Mouse (Mus musculus) layer of hippocampus, postnatal 10 days (tissue): Measurements from ENCODE around the gene Miga1. TPM values are rescaled to one million over a fixed set of nuclear protein-coding genes. Genes with fewer than 3 reads are reported as not detected.

Experiments
- DNase-seq, 2 experiments: peaks; one replicate each; pipeline ENCODE4 v3.0.0; 2021; ENCODE audit warnings: low spot score in 2 of 2
- total RNA-seq, 2 experiments: library from RNA; stranded (reverse); gene quantifications; 2 replicates each; pipeline ENCODE4 v1.2.3; 2021

Gene Miga1
- total RNA-seq, 2 experiments from 2014 or later: 73.3 to 76.5 TPM

DNA sequence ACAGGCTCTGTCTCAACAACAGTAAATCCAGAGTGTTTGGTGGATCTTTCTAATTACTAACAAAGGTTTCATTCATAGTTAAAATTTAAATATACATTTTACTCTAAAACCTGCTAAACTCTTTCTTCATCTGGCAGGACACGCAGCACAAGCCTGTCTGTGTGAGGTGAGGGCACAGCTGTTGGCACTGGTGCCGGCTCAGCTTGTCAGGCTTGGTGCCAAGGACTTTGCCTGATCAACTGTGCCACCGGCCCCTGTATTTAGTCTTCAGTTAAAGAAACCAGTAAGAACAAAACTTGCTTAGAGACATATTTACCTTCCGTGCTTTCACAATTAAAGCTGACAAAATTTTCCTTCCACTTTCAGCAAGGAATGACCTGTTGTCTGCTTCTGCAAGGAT lies 51.5 kb downstream of the Miga1 start:
- no peak for DNase-seq

DNA sequence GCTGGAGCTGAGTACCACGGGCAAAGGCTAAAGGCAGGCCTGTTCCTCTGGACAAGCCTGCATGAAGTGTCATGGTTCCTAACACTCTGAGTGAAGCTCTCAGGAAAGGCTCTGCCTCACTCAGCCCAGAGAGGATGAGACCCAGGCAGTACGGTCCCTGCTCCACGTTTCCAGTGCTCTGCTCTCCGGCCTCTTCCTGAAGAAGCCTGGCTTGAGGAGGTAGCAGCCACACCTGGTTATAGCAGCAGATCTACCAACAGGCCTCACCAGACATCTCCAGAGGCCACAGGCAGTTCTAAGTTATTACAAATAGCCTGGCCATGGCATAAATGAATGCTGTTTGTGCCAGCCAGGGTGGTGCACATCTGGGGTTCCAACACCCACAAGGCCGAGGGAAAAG lies 51.9 kb downstream of the Miga1 start:
- no peak for DNase-seq

DNA sequence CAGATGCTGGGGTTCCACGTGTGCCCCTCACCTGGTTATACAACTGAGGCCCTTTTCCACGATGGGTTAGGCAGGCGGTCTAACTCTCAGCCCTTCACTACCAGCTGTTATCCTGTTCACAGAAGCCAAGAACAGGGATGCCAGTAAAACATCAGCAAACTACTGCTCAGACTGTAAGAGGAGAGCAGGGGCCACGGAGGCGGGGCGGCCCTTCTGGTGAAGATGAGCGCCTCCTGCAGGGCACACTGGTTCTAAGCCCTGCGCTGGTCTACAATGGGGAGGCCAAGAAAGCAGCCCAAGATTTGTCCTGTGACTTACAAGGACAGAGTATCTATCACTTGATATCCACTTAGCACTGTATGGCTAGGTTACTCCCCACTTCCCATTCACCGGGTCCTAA lies 52.4 kb downstream of the Miga1 start:
- no peak for DNase-seq

DNA sequence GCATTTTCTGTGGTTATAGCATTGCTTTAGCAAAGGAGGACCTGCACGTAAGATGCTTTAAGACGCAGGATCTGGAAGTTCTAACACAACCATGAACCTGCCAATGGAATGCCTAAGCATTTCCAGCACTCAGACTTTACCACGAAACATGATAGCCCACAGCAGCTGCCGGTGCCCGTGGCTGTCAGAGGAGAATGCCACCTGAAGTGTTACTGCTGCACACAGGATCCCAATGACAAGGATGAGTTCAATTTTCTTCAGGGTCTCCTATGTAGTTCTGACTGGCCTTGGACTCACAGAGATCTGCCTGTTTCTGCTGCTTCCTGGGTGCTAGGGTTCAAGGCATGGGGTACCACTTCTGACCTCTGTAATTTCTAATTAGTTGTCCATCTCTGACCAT lies 55.4 kb downstream of the Miga1 start:
- DNase-seq: no peak

DNA sequence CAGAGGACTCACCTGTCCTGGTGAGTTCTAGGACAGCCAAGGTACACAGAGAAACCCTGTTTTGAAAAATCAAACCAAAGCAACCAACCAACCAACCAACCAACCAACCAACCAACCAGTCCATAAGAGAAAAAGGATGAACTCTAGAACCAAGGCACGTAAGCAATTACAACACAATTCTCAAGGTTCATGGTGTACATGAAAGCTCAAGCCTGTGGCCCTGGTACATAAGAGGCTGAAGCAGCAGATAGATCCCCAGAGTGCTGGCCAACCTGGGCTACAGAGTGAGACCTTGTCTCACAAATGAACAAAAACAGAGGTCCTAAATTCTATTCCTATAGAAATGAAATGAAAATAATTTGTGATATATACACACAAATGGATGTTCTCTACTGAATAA lies 55.9 kb downstream of the Miga1 start:
- no peak for DNase-seq

DNA sequence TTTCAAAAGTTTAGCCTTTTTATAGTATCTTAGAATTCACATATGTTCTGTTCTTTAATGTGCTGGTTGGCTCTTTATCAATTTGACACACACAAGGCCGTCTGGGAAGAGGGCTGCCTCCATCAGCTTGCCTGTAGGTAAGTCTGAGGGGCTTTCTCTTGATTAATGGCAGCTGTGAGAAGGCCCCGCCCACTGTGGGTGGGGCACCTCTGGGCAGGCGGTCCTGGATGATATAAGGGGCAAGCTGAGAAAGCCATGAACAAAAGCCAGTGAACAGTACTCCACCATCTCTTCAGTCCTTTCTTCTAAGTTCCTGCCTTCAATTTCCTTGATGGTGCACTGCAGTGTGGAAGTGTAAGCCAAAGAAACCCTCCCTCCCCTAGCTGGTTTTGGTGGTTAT lies 58.1 kb downstream of the Miga1 start:
- DNase-seq: no peak

DNA sequence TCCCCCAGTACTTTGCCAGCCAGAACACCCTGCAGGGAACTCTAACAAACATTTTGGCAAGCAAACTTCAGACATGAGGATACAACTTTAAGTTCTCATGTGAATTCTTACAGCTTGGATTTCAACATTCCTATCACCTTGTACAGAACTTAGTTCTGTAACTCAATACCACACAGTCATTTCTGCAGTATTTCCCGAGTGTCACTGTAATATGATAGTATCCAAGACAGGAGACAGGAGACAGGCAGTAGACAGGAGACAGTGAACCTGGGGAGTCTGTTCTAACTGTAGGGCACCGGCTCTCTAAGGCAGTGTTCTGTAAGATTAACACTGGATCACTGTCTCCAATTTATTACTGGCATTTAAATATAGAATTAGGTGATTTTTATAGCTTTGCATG lies 61.8 kb downstream of the Miga1 start:
- DNase-seq: no peak

DNA sequence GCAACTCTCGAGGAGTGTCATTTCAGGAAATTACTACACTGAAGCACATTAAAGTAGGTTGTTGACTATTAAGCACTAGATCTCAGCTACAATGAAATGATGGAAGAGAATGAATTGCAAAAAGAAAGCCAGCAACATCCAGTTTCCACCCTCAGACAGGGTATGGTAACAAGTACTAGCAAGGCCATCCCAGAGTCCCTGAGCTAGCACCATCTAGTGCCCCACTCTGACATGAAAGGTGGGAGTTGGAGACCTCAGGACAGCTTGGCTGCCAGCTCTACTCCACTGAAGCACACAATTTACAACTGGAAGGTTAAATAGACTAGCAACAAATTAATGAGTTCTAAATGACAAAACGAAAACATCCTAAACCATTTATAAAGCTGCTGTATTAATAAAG lies 62.3 kb downstream of the Miga1 start:
- DNase-seq: no peak

DNA sequence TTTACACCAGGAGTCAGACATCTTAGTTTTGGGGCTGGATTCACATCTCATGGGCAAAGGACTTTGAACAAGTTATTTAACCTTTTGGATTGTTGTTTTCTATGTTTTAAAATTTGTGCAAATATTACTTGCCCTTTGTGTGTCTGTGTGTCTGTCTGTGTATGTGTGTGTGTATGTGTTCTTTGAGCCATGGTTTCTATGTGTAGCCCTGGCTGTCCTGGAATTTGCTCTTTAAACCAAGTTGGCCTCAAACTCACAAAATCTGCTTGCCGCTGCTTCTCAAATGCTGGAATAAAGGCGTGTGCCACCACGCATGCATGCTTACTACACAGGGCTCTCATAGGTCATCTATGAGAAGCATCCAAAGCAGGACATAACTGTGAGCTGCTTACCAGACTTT lies 63.3 kb downstream of the Miga1 start:
- DNase-seq: no peak

DNA sequence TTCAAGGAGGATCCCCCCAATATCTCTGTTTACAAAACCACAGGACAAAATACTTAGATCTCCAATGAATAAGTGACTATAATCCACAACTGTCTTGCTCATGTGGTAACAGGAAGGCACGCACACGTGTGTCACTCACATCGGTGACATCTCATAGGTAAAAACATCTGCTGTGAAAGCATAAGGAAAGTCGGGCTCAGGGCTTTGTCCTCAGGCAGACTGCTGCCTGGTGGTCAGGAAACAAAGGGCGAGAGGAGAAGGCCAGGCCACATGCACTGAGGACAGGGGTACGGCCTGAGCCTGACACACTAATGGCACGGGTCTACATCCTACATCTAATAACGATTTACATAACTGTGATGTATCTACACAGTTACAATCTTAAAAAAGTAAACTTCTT lies 65.2 kb downstream of the Miga1 start:
- DNase-seq: no peak

DNA sequence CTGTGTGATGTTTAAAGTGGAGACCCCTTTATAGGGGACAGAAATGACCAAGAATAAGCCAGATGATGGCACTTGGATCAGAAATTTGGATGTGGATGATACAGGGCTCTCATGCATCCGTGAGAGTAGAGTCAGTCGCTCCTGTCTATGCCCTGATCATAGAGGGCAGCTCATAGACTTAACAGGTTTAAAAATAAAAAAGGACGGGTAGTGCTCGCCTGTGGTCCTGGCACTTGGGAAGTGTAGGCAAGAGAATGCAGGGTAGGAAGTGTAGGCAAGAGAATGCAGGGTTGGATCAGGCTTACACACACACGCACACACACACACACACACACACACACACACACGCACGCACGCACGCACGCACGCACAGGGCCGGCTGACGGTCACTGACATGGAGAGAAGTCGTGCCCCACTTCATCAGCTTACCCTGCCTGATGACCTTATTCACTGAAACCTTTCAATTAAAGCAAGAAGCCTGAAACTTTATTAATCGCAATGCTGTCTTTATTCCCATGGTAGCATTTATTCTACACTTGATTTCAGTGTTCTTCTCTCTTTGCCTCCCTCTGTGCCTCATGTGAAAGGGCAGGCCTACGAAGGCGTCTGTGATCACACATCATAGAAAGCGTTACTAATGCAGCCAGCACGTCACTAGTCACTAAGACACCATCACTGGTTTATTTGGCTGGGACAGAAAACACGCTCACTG lies 67.1 kb downstream of the Miga1 start:
- no peak for DNase-seq

DNA sequence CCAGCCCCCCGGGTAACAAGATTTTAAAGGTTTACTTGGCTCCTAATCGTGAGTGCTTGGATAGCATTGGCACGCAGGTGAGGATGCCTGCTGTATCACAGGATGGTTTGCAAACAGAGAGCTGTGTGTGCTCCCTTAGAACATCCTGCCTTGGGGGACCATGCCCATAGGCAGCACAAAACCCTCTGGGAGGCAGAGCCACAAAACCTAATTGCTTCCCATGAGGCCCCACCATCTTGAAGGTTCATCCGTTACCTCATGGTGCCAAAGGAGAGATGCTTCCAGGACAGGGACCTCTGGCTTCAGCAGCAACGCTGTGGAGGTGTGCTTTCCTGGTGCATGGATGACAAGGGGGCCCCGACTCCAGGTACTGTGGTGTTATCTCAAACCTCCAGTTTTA lies 68.3 kb downstream of the Miga1 start:
- no peak for DNase-seq

DNA sequence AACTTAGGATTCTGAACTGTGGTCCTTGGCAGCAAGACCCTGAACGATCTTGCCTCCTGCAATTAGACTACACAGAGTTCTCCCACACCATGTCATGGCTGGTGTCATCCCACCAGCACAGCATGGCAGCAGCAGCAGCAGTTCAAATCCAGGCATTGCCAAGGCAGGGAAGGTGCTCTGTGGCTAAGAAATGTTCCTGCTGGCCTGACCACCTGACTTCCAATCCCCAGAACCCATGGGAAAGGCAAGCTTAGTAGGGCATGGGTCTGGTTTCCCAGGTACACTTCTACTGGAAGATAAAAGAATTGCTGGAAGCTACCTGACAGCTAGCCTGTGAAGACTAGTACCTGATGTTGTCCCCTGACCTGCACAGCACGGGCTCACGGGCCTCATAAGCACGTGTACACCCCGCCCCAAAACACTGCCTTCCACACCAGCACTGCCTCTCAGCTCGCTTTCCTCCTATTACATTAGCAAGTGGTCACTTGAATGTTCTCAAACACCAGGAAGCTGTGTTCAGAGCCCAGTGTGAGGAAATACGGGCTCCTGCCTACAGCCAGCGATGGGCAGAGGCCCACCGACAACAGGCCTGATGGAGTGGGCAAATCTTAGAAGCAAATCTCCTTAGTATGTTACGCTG lies 69.0 kb downstream of the Miga1 start:
- no peak for DNase-seq

DNA sequence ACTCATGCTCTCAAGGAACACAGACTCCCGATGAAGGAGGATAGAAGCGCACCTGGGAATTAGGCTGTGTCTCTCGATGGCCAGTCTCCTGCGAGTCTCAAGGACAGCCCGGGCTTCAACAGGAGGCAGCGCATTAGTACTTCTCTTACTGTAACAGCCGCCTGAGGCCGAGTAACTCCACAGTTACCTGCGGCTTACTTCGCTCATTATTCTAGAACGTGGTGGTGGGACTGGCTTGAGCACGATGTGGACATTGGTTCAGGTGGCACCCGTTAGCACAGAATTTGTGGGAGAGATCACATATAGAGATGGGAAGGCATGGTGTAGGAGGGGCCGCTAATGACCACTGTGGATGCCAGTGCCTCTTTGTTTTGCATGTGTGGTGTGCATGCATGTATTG lies 72.1 kb downstream of the Miga1 start:
- no peak for DNase-seq

DNA sequence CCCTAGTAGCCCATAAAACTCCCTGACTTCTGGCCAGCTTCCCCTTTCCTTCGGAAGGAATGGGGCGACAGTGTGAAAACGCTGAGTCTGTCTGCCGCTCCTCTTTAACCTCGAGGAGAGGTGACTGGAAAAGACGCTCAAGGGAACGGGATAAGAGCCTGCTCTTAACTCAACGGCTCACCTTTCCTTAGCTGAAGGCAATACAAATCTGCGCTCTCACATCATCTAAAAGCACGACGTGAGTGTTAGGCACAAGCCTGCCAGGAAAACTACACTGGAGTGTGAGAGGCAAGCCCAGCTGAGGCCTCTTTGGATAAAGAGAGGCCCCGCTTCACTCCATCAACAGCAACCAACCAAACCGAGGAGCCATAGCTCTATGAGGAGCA lies 74.2 kb downstream of the Miga1 start, which contains the start of gene Nexn:
Gene Nexn, minus strand, starts transcription at position 315 of the 386 bp plus-strand sequence.
- DNase-seq: no peak

DNA sequence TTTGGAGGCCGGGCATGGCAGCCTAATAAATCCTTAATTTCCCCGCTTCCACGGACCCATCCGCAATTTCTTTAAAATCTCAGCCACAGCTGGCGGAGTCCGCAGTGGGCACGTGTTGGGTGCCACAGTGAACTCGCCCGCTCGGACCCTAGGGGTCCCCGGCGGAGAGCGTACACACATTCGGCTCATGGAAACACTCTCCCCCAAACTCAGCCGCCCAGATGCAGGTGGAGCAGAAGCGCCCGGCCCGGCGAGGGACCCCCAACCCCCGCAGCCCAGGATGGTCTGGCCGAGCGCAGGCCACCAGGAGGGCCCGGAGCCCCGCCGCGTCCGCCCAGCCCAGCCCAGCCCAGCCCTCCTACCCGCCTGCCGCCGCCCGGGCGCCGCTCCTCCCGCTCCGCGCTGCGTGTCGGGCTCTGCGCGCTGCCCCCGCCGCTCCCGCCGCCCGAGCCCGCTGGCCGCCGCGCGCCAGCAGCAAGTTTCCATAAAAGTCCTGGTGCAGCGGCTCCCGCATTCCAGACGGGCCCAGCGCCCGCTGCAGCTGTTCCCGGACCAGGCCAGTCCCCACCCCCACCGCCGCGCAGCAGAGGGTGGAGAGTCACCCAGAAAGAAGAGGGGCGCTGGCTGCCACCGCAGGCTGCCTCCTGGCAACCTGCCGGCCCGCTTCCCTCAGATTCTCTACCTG lies 74.7 kb downstream of the Miga1 start:
- peak; percentile 40 to 49 for DNase-seq

DNA sequence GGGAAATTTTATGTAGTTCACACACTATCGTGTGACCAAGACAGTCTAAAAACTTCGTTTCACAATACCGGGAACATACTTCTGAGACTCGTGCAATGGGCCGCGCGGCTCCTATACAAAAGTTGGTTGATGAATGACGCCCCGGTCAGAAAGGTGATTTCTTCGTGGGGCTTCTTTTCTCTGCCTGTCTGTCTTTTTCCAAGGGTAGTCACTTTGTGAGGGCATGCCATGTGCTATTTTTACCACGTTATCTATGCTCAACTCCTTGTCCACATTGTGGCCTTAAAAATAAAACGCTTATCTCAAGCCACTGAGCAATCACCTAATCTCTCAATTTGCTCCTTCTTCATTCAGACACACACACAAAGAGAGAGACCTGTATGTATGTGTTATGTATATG lies 75.4 kb downstream of the Miga1 start:
- DNase-seq: no peak

DNA sequence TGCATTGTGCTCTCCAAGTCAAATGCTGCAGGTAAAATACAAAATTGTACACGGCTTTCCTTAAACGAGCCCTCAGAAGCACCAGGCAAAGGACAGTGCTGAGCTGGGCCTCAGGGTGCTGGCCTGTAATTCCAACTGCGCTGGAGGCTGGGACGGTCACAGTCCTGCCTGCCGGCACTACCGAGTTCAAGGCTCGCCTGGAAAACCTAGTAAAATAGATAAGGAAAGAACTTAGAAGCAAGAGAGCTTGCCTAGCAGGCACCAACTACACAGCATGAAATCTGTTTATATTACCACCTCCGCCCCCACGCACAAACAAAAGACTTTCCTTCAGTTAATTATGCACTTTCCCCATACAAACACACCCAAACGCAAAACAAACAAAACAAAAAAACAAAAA lies 75.8 kb downstream of the Miga1 start:
- no peak for DNase-seq

DNA sequence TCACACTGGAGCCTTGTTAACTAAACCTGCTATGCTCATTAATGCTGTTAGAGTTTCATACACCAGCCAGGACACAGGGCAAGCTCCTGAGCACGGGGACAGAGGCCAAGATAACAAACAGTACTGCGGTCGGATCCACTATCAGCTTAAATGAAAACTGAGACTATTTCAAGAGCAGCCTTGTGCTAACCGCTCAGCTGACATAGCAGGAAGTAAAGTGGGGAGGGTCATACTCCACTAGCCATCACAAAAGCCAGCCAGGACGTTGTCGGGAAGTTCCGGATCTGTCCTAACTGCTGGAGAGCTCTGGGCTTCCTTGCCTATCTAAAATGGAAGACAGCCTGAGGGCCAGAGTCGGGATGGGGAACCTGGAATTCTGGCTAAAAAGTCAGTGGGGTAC lies 78.3 kb downstream of the Miga1 start:
- no peak for DNase-seq

DNA sequence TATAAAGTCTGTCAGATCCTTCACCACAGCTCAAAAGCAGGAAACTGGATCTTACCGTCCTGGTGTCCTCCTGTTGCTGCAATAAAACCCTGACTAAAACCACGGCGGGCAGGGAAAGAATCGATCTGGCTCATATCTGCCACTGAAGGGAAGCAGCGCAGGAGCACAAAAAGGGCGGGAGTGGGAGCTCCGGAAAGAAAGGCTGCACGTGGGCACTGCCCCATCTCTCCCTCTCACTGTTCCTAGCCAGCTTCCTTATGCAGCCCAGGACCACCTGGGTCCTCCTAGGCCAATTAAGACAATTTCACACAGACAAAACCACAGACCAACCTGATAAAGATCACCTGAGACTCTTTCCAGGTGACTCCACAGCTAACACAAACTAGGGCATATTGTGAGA lies 78.8 kb downstream of the Miga1 start:
- DNase-seq: no peak

DNA sequence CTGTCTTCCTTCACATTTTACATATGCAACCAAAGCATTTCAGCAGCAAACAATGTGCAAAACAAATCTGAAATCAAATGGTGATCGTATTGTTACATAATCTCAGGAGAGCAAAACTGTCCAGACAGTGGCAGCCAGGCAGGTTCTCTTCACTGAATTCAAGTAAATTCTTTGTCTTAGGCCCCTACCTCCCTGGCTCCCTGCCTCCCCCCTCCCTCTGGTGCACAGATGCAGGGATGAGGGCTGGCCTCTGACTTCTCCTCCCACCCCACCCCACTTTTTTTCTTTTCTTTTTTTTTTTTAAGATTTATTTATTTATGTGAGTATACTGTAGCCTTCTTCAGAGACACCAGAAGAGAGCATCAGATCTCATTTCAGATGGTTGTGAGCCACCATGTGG lies 79.8 kb downstream of the Miga1 start:
- no peak for DNase-seq

DNA sequence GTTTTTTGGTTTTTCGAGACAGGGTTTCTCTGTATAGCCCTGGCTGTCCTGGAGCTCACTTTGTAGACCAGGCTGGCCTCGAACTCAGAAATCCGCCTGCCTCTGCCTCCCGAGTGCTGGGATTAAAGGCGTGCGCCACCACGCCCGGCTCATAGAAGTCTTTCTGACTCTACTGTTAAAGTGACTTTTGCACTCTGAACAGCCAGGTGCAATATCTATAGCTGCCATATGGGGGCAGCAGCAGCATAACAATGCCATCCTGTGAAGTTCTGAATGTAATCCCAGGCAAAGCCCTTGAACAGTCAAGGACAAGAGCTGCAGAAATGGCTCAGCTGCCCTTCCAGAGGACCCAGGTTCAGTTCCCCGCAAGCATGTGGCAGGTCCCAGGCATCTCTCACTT lies 80.8 kb downstream of the Miga1 start:
- peak; percentile 79 to 81 for DNase-seq

DNA sequence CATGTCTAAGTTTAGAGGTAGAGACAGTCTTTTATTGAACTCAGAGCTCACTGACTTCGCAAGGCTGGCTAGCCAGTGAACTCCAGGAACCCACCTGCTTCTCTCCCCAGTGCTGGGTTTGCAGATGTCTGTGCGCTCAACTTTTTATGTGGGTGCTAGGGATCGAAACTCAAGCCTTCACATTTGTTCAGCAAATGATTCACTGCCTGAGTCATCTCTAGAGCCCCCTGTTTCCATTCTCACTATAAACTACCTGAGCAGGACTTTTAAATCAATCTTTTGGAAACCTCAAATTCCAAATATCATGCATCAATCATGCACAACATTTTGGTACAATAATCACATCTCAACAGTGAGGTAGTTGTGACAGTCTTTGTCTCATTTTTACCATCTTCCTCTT lies 82.7 kb downstream of the Miga1 start:
- DNase-seq: no peak
